Mouse (Mus musculus) kidney, adult 2 months (tissue): ENCODE measurements around the gene Ajuba. TPM values are rescaled to one million over a fixed set of nuclear protein-coding genes. Genes with fewer than 3 reads are reported as not detected.

ENCODE experiments used
- DNase-seq: peaks from one replicate; pipeline ENCODE4 v3.0.0; 2021
- H3K27ac ChIP-seq: fragments of 200-500 bp; 2 replicates; pipeline ENCODE4 v1.5.1; 2012; ENCODE audit warnings: low read depth, low read length, control low read depth, inconsistent platforms; ENCODE audit not compliant: insufficient read depth
- H3K27me3 ChIP-seq: fragments of 200-500 bp; replicated peaks from 2 replicates; pipeline ENCODE4 v1.6.1; 2012; ENCODE audit warnings: mild to moderate bottlenecking, moderate library complexity, low read length, inconsistent platforms; ENCODE audit not compliant: control insufficient read depth, insufficient read depth
- H3K36me3 ChIP-seq: fragments of 200-500 bp; 2 replicates; pipeline ENCODE4 v1.6.1; 2012; ENCODE audit warnings: mild to moderate bottlenecking, moderate library complexity, low read length, inconsistent platforms; ENCODE audit not compliant: control insufficient read depth, insufficient read depth
- H3K4me1 ChIP-seq: fragments of 200-500 bp; 2 replicates; pipeline ENCODE4 v1.6.1; 2011; ENCODE audit warnings: low read length; ENCODE audit not compliant: control insufficient read depth, insufficient read depth
- H3K4me3 ChIP-seq: fragments of 200-500 bp; 2 replicates; pipeline ENCODE4 v1.5.1; 2011; ENCODE audit warnings: mild to moderate bottlenecking, low read depth, low read length, control low read depth; ENCODE audit not compliant: insufficient read depth
- CTCF ChIP-seq: fragments of 200-500 bp; conservative IDR thresholded peaks from 2 replicates; pipeline ENCODE4 v1.5.1; 2011; ENCODE audit warnings: low read depth, mild to moderate bottlenecking, control low read depth, low read length, moderate library complexity, mixed read lengths; ENCODE audit not compliant: insufficient read depth, insufficient read length
- POLR2A ChIP-seq: fragments of 200-500 bp; IDR thresholded peaks from one replicate; pipeline ENCODE4 v1.6.1; 2011; ENCODE audit warnings: low read depth, low read length, control low read depth
- WGBS: fragments of 180-500 bp; shearing (Covaris S2); methylation state at CpG from one replicate; pipeline ENCODE4 v1.1.7; 2018; 5-methylcytosine and 5-hydroxymethylcytosine counted together
- polyA plus RNA-seq: library from polyadenylated mRNA; depleted of rRNA; stranded (reverse); fragments of >200 nt; gene quantifications from 2 replicates; pipeline ENCODE4 v1.2.3, GENCODE M21; 2012

Gene Ajuba
- polyA plus RNA-seq, 1 experiment = 32.4 TPM

DNA sequence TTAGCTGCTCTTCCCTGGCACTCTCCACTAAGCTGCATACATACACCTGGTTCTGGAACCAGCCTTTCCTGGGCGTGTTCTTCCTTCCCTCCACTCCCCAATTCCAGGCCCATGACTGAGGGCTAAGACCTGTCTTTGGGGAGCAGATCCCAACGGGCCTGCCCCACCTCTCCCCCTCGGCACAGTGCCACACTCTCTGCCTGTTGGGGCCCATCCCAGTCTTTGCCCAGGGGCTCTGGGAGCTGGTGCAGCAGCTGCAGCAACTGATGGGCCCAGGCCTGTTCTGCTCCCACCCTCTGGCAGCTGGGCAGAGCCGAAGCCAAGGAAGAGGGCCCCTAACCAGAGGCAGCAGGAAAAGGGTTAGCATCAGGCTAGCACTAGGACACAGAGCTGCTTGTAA is 3.1 kb downstream of the Ajuba start:
- 35% methylated on average over 4 of the region's 4 CpGs for WGBS
- Histone ChIP-seq H3K4me1 (peaks cover 36% of the 10 kb centered on the region), H3K27ac (peak overlapping the region; percentile 44), H3K27me3 (no peaks in the 10 kb centered on the region), H3K4me3 (peak overlapping the region; percentile 30; the same call in 1 of the 2 replicates), H3K36me3 (no peaks in the 10 kb centered on the region)
- DNase-seq = no peak
- TF ChIP-seq POLR2A (no peak), CTCF (no peak)

DNA sequence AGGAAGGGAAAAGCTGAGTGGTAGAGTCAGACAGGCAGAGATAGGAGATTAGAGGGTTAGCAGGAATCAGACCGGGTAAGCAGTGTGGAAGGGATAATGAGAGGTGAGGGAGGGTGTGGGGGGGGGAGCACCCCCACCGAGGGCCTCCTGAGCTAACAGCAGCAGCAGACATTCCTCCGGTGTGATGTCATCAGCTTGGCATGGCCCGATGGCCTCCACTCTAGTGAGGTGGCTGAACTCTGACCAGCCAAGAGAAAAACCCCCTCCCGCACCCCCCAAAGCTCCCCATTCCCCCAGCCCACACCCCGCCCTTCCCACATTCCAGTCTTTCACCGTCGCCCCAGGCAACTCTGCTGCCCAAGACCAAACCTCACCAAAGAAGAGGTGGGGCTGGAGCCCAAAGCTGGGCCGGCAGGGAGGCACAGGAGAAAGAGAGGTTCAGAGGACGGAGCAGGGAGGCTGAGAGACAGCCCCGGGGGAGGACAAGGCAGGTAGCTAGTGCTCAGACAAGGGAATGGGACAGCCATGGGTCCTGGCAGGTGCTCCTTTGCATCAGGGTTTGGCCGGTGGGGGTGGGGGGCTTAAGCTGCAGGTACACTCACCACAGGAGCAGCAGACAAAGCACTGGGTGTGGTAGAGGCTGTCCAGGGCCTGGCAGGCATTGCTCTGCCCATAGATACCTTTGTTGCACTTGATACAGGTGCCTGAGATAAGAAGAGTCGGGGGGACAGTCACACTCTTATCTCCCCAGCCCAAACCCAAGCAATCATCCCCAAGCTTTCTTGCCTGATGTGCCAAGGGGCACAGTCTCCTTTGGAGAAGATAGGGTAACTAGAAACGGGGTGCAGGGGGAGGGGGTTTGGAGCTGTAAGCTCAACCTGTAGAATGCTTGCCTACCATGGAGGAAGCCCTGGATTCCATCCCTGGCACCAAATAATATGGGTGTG is 4.3 kb downstream of the Ajuba start:
- peak; percentile 88 for DNase-seq
- no peaks in the 10 kb centered on the region for H3K36me3 ChIP-seq
- H3K27me3 ChIP-seq = no peaks in the 10 kb centered on the region
- TF ChIP-seq CTCF = no peak
- no peak for TF ChIP-seq POLR2A
- H3K27ac ChIP-seq = peak overlapping the region; percentile 83
- WGBS = 22% methylated on average over 14 of the region's 14 CpGs
- peaks cover 33% of the 10 kb centered on the region for H3K4me1 ChIP-seq
- H3K4me3 ChIP-seq = peak overlapping the region; percentile 10; the same call in 1 of the 2 replicates

DNA sequence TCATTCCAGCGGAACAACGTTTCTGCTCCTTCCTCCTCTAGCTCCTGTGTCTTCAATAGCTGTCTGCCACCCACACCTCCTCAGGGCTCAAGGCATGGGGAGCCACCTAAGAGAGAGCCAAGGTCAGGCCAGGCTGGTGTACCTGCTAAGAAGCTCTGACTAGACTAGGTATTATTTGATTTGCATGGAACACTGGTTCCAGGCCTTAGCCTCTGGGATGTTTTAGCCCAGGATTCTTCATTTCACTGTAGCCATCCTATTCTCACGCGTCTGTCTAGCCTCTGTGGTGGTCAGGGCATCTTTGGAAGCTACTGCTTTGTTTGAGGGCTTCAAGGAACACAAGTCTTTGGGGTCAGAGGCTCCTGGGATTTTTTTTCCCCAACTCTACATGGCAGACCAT is 5.2 kb downstream of the Ajuba start:
- DNase-seq = no peak
- Histone ChIP-seq H3K27ac (peak overlapping the region; percentile 64), H3K4me3 (no peak overlapping the region), H3K36me3 (no peaks in the 10 kb centered on the region), H3K4me1 (peaks cover 29% of the 10 kb centered on the region), H3K27me3 (no peaks in the 10 kb centered on the region)
- TF ChIP-seq POLR2A (no peak), CTCF (no peak)
- 60% methylated on average over 4 of the region's 4 CpGs for WGBS

DNA sequence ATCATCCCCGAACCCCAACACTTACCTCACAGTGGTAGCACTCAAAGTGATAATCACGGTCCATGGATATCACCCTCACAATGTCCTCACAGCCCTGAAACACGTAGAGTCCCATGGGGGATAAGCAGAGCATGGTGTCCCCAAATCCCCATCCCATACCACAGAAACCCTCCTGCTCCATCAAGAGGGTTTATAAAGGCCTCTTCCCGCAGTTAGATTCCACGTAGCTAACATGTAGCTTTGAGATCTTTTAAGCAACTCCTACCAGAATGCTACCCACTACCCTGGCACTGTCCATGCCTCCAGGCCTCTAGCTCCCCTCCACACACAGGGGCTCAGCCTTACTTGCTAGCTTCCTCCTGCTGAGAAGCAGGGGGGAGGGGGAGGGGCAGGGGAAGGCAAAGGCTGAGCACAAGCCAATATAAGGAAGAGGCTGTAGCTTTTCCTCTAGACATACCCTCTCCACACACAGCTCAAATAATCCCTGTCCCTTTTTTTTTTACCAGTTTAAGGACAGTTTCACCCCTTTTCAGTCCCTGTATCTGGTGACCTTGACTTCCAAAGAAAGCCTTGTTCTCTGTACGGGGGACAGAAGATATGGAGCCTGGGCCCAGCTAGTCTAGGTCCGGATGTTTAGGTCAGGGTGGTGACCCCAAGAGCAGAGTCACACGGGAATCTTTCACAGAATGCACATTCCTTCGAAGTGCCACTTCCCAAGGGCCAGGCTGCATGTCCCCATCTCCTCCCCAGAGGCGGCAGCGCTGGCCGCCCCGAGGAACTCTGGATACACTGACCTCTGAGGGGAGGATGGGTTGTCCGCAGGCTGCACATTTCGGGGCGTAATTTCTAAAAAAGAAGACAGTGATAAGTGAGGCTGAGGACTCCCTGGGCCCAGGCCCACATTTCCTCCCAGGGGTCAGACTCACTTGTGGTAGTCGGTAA is 7.6 kb downstream of the Ajuba start:
- peak; percentile 26 for DNase-seq
- no peaks in the 10 kb centered on the region; the same call in 1 of the 2 replicates for H3K36me3 ChIP-seq

DNA sequence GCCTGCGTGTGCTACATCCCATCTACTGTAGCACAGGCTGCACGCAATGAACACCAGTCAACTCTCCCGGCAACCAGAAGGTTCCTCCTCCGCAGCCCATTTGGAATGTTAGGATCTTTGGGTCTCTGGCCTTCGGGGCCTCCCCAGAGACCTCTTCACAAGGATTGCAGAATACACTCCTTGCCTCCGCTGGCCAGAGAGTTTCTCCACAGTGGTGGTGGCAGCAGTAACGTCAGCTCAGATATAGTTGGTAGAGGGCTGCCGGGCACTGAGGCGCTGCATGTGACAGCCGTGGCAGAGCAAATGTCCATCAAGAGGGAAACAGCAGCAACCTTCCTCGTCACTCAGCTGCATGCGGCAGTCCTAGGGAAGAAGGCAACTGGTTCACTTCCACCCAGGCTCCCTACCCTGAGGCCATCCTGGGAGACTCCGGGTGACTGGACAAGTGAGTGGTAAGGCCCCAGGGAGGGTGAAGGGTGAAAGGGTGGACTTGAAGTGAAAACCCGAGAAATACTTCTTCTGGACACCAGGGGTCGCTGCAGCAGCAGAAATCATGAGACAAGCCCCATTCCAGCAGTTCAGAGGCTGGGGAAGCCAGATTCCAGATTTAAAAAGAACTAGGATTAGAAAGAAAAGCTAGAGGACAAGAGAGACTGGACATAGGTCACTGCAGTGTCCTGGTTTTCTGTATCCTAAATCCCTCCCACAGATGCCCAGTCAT is 8.5 kb downstream of the Ajuba start:
- Histone ChIP-seq H3K36me3 (no peaks in the 10 kb centered on the region; the same call in 1 of the 2 replicates), H3K4me3 (no peak overlapping the region), H3K27ac (no peak overlapping the region), H3K4me1 (peaks cover 15% of the 10 kb centered on the region), H3K27me3 (no peaks in the 10 kb centered on the region)
- peak; percentile 81 for DNase-seq
- WGBS = 60% methylated on average over 15 of the region's 15 CpGs
- TF ChIP-seq CTCF (peak; percentile 89), POLR2A (no peak)

More for the DNA sequence above, 7.6 kb downstream of the Ajuba start:
- H3K4me3 ChIP-seq = no peak overlapping the region
- no peak for TF ChIP-seq CTCF
- no peak for TF ChIP-seq POLR2A
- H3K27me3 ChIP-seq = no peaks in the 10 kb centered on the region
- peaks cover 23% of the 10 kb centered on the region for H3K4me1 ChIP-seq
- no peak overlapping the region for H3K27ac ChIP-seq
- 66% methylated on average over 17 of the region's 17 CpGs for WGBS

DNA sequence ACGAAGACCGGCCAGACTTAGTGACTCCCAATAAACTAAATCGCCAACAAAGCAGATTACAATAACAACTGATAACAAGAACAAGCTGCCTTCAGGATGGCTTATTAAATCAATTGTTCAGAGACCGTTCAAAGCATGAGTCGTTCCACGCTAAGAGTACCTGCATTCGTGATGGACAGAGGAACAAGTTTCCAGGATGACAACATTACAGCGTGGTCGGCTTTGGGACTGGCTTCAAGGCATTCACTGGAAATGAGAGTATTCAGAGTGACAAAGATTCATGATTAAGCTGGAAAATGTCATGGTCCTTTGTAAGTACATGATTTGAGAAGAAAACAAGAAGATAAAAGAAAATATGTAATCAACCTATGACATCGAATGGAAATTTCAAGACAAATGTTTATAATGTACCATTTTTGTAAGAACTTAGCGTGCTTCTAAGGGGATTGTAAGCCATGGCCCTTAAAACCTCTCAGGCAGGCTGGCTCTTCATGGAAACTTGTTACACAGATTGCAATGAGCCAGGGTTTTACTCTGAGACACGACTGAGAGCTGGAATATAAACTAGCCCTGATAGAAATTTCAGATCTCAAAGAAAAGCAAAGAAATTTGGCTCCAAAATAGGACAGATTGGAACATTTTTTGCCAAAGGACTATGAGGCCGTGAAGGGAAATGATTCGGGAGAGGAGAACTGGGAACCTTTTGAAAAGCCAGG is 16.7 kb downstream of the Ajuba start:
- Histone ChIP-seq H3K4me3 (no peak overlapping the region), H3K27me3 (no peaks in the 10 kb centered on the region), H3K36me3 (no peaks in the 10 kb centered on the region), H3K27ac (no peak overlapping the region), H3K4me1 (peaks cover 4% of the 10 kb centered on the region)
- DNase-seq = no peak
- 85% methylated on average over 14 of the region's 14 CpGs for WGBS
- TF ChIP-seq POLR2A (no peak), CTCF (no peak)
